Mouse (Mus musculus): ENCODE results near the gene Cenpj.

The Cenpj gene

GRCm38 (mm10) chr14:56544946-56545345 lies 30.3 kb downstream of the Cenpj start:
- peak; percentile 23 for DNase-seq

GRCm38 (mm10) chr14:56530788-56531187 lies 44.4 kb downstream of the Cenpj start:
- DNase-seq: no peak

- DNase-seq: no peak
Observed at GRCm38 (mm10) chr14:56514775-56515174, 60.5 kb downstream of the Cenpj start.

- DNase-seq: peak; percentile 7
Observed at GRCm38 (mm10) chr14:56512084-56512483, 63.1 kb downstream of the Cenpj start.

GRCm38 (mm10) chr14:56506743-56507142 lies 68.5 kb downstream of the Cenpj start:
- no peak for DNase-seq

- DNase-seq: no peak
Observed at GRCm38 (mm10) chr14:56502407-56502806, 72.8 kb downstream of the Cenpj start.

- DNase-seq: peak; percentile 54
Observed at GRCm38 (mm10) chr14:56489806-56490205, 85.4 kb downstream of the Cenpj start.

Measured in kidney, adult 9 months (tissue).